Mouse (Mus musculus) CH12.LX (cell line): Measurements from ENCODE around the gene Smtnl2. TPM values are rescaled to one million over a fixed set of nuclear protein-coding genes. Genes with fewer than 3 reads are reported as not detected.
A peak's percentile ranks its signal among the peaks of the same experiment; 100 is the strongest.

Experiments used
- DNase-seq: peaks from one replicate; pipeline ENCODE4 v3.0.0-alpha.2; 2013; ENCODE audit errors: extremely low read depth
- H3K27ac ChIP-seq: 2 replicates; pipeline ENCODE4 v1.5.1; 2012; ENCODE audit warnings: low read depth, mild to moderate bottlenecking, control low read depth, moderate library complexity; ENCODE audit not compliant: insufficient read depth
- H3K27me3 ChIP-seq: replicated peaks from 2 replicates; pipeline ENCODE3; 2012; ENCODE audit warnings: inconsistent platforms
- H3K36me3 ChIP-seq, 2 experiments: replicated peaks in 1 of 2; 2 replicates each; pipeline versions ENCODE3 to v1.6.1; 2012; ENCODE audit warnings: inconsistent platforms in 1 of 2, low read length in 1 of 2, mild to moderate bottlenecking in 1 of 2, mixed read lengths in 1 of 2, moderate library complexity in 1 of 2; ENCODE audit not compliant: control insufficient read depth in 1 of 2, insufficient read depth in 1 of 2
- H3K4me1 ChIP-seq, 2 experiments: 2 replicates each; pipeline ENCODE4 v1.6.1; 2012; ENCODE audit warnings: inconsistent platforms in 1 of 2, moderate library complexity in 1 of 2; ENCODE audit not compliant: insufficient read depth in 2 of 2, control insufficient read depth in 1 of 2
- H3K4me2 ChIP-seq: 2 replicates; pipeline ENCODE4 v1.6.1; 2012; ENCODE audit warnings: low read depth, mild to moderate bottlenecking, control low read depth; ENCODE audit not compliant: poor library complexity, insufficient read depth, severe bottlenecking
- H3K4me3 ChIP-seq, 3 experiments: fragments of 150-350 bp in 1 of 3; sonication (generic) in 1 of 3; replicated peaks in 1 of 3; 2 replicates each; pipeline versions ENCODE3 to v1.5.1; 2011 to 2012; ENCODE audit warnings: low read depth in 2 of 3, low read length in 2 of 3, mild to moderate bottlenecking in 2 of 3, moderate library complexity in 2 of 3, control low read depth in 1 of 3, improper control_type of control experiment in 1 of 3, inconsistent platforms in 1 of 3, mixed read lengths in 1 of 3; ENCODE audit not compliant: poor library complexity in 1 of 3
- H3K79me2 ChIP-seq: replicated peaks from 2 replicates; pipeline ENCODE4 v1.6.1; 2012; ENCODE audit warnings: mild to moderate bottlenecking, moderate library complexity; ENCODE audit not compliant: control insufficient read depth, poor library complexity, insufficient read depth, severe bottlenecking; ENCODE audit errors: extremely low read depth
- H3K9ac ChIP-seq: 2 replicates; pipeline ENCODE4 v1.6.1; 2012; ENCODE audit warnings: low read depth, mild to moderate bottlenecking, control low read depth, moderate library complexity; ENCODE audit not compliant: insufficient read depth
- H3K9me3 ChIP-seq: replicated peaks from 2 replicates; pipeline ENCODE3; 2012; ENCODE audit warnings: low read length, inconsistent platforms, mixed read lengths
- BHLHE40 ChIP-seq: IDR thresholded peaks from 2 replicates; pipeline ENCODE4 v1.6.1; 2011; ENCODE audit warnings: mild to moderate bottlenecking, low read depth, low read length, improper control_type of control experiment
- CHD1 ChIP-seq: IDR thresholded peaks from 2 replicates; pipeline ENCODE4 v1.6.1; 2012; ENCODE audit warnings: low read depth, low read length, improper control_type of control experiment, inconsistent platforms
- CTCF ChIP-seq, 2 experiments: IDR thresholded peaks in 1 of 2; conservative IDR thresholded peaks in 1 of 2; 2 replicates each; pipeline ENCODE4 v1.5.1; 2011 to 2012; ENCODE audit warnings: low read depth in 2 of 2, low read length in 2 of 2, improper control_type of control experiment in 1 of 2, inconsistent platforms in 1 of 2, mild to moderate bottlenecking in 1 of 2, moderate library complexity in 1 of 2
- E2F4 ChIP-seq: IDR thresholded peaks from 2 replicates; pipeline ENCODE4 v1.6.1; 2011; ENCODE audit warnings: low read depth, low read length, improper control_type of control experiment; ENCODE audit not compliant: insufficient replicate concordance
- EP300 ChIP-seq: IDR thresholded peaks from 2 replicates; pipeline ENCODE4 v1.6.1; 2011; ENCODE audit warnings: low read length, improper control_type of control experiment
- GABPA ChIP-seq: IDR thresholded peaks from 2 replicates; pipeline ENCODE4 v1.6.1; 2012; ENCODE audit warnings: low read depth, low read length, improper control_type of control experiment, inconsistent platforms; ENCODE audit not compliant: insufficient replicate concordance
- HCFC1 ChIP-seq: IDR thresholded peaks from 2 replicates; pipeline ENCODE4 v1.6.1; 2012; ENCODE audit warnings: low read depth, mild to moderate bottlenecking, inconsistent platforms, low read length, improper control_type of control experiment
- IRF4 ChIP-seq: IDR thresholded peaks from 2 replicates; pipeline ENCODE4 v1.6.1; 2014; ENCODE audit warnings: low read depth, mild to moderate bottlenecking, inconsistent platforms, low read length, improper control_type of control experiment
- JUN ChIP-seq: IDR thresholded peaks from 2 replicates; pipeline ENCODE4 v1.6.1; 2011; ENCODE audit warnings: low read depth, mild to moderate bottlenecking, low read length, improper control_type of control experiment, moderate library complexity; ENCODE audit not compliant: insufficient read depth
- JUND ChIP-seq: conservative IDR thresholded peaks from 2 replicates; pipeline ENCODE4 v1.6.1; 2011; ENCODE audit warnings: low read depth, low read length, improper control_type of control experiment
- MAFK ChIP-seq: IDR thresholded peaks from 2 replicates; pipeline ENCODE4 v1.6.1; 2011; ENCODE audit warnings: low read length, improper control_type of control experiment; ENCODE audit not compliant: insufficient replicate concordance
- NELFE ChIP-seq: IDR thresholded peaks from 2 replicates; pipeline ENCODE4 v1.6.1; 2011; ENCODE audit warnings: low read depth, low read length, improper control_type of control experiment
- NRF1 ChIP-seq: IDR thresholded peaks from 2 replicates; pipeline ENCODE4 v1.6.1; 2014; ENCODE audit warnings: low read depth, mild to moderate bottlenecking, inconsistent platforms, low read length, improper control_type of control experiment, moderate library complexity
- PAX5 ChIP-seq: IDR thresholded peaks from 2 replicates; pipeline ENCODE4 v1.6.1; 2012; ENCODE audit warnings: low read length, inconsistent platforms, mixed read lengths
- POLR2A ChIP-seq: IDR thresholded peaks from 2 replicates; pipeline ENCODE4 v1.6.1; 2011; ENCODE audit warnings: low read depth, mild to moderate bottlenecking, improper control_type of control experiment, low read length
- RCOR1 ChIP-seq: conservative IDR thresholded peaks from 2 replicates; pipeline ENCODE4 v1.6.1; 2012; ENCODE audit warnings: low read depth, mild to moderate bottlenecking, inconsistent platforms, low read length, improper control_type of control experiment
- SIN3A ChIP-seq: IDR thresholded peaks from 2 replicates; pipeline ENCODE4 v1.6.1; 2012; ENCODE audit warnings: low read length, improper control_type of control experiment, inconsistent platforms
- UBTF ChIP-seq: IDR thresholded peaks from 2 replicates; pipeline ENCODE4 v1.6.1; 2012; ENCODE audit warnings: low read depth, mild to moderate bottlenecking, inconsistent platforms, low read length, improper control_type of control experiment, moderate library complexity
- USF2 ChIP-seq: conservative IDR thresholded peaks from 2 replicates; pipeline ENCODE4 v1.6.1; 2011; ENCODE audit warnings: low read depth, low read length, improper control_type of control experiment
- dilution Hi-C: fragments of 300-500 bp; cut with MboI; formaldehyde crosslinking; loops from 2 replicates; pipeline ENCODE4 v1.14.3; 2020; ENCODE audit warnings: low sequenced_read_pairs; ENCODE audit not compliant: extremely low pct_unique_long_range_greater_than_20kb, extremely low pct_ligation_motif_present
- in situ Hi-C: fragments of 300-500 bp; cut with MboI; formaldehyde crosslinking; loops from 3 replicates; pipeline ENCODE4 v1.14.3; 2019; ENCODE audit warnings: low sequenced_read_pairs, low pct_ligation_motif_present, low pct_unique_long_range_greater_than_20kb, mixed read lengths
- polyA plus RNA-seq: library from polyadenylated mRNA; unstranded; fragments of >175 nt; gene quantifications from 2 replicates; pipeline ENCODE4 v1.2.1, GENCODE M21; 2012; ENCODE audit warnings: low read depth; ENCODE audit not compliant: insufficient read length
- total RNA-seq, 2 experiments: library from RNA; depleted of rRNA; stranded (reverse); fragments of 300-350 nt in 1 of 2; fragments of >200 nt in 1 of 2; gene quantifications; 2 replicates each; pipeline ENCODE4 v1.2.3; 2012 to 2014

Smtnl2 gene
- total and polyA plus RNA-seq, 3 experiments = 0.47 TPM; not detected in 1

DNA sequence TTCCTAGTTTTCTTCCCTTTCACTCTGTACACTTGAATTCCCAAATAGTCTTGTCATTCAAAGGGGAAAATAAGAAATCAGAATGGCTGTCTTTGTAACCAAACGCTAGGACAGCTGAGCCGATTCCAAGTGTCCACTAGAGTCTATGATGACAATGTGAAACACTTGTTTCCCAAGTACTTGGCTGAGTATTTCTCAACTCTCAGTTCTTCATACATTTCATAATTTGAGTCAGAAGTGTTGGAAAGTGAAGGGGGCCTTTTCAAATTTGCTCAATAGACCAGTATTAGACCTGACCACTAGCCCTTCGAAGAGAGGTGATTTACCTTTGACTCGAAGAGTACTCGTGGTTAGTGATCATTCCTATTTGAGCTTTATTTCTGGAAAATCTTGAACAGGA is 47.0 kb downstream of the Smtnl2 start:
- in situ Hi-C loops = no loop called here
- dilution Hi-C loops = no loop called here

GRCm38 (mm10) chr11:72363523-72364240 is 47.8 kb downstream of the Smtnl2 start:
- H3K9ac ChIP-seq = no peak overlapping the region
- no peak for DNase-seq
- no peaks in the 10 kb centered on the region for H3K79me2 ChIP-seq
- TF ChIP-seq NRF1 = no peak
- no peak for TF ChIP-seq E2F4
- TF ChIP-seq CTCF (conservative IDR thresholded peaks at IDR 0.05 in 1 of 2, IDR thresholded peaks at IDR 0.05 in 1 of 2; ENCODE audit: low read depth in 2 of 2, low read length in 2 of 2) = no peak
- no peak for TF ChIP-seq CHD1
- TF ChIP-seq, all 38 proteins: peak for 0
- H3K36me3 ChIP-seq = no peaks in the 10 kb centered on the region
- no peak overlapping the region for H3K4me2 ChIP-seq
- dilution Hi-C loops (no loop called here), in situ Hi-C loops (no loop called here)
- H3K4me1 ChIP-seq = peaks cover 0 to 3% of the 10 kb centered on the region in 2 experiments; a peak in 1 of 4 replicates
- peaks cover 73% of the 10 kb centered on the region for H3K27me3 ChIP-seq
- no peak overlapping the region for H3K4me3 ChIP-seq
- H3K9me3 ChIP-seq = no peaks in the 10 kb centered on the region
- H3K27ac ChIP-seq = no peak overlapping the region

More for the DNA sequence above, 47.0 kb downstream of the Smtnl2 start:
- TF ChIP-seq UBTF = no peak
- no peak for TF ChIP-seq GABPA
- no peak for TF ChIP-seq NELFE
- TF ChIP-seq EP300 = peak; percentile 81
- no peak for TF ChIP-seq PAX5
- TF ChIP-seq POLR2A = no peak
- TF ChIP-seq SIN3A = no peak
- no peak for TF ChIP-seq HCFC1
- TF ChIP-seq JUND = peak; percentile 75
- no peak for TF ChIP-seq CHD1
- TF ChIP-seq RCOR1 = peak; percentile 61; the same call in 1 of the 2 replicates
- no peak for TF ChIP-seq MAFK
- TF ChIP-seq JUN = peak; percentile 52
- TF ChIP-seq IRF4 = peak; percentile 86
- peak; percentile 42; the same call in 1 of the 2 replicates for TF ChIP-seq BHLHE40
- TF ChIP-seq USF2 = no peak
- no peak for DNase-seq
- Histone ChIP-seq H3K36me3 (no peaks in the 10 kb centered on the region), H3K4me1 (peaks cover 0 to 3% of the 10 kb centered on the region in 2 experiments; a peak in 1 of 4 replicates), H3K27me3 (peaks cover 72% of the 10 kb centered on the region), H3K4me2 (no peak overlapping the region), H3K9me3 (no peaks in the 10 kb centered on the region), H3K79me2 (no peaks in the 10 kb centered on the region), H3K27ac (no peak overlapping the region), H3K9ac (no peak overlapping the region), H3K4me3 (no peak overlapping the region)
